Comparison of ENCODE assay signal across 22 mouse cellular contexts in the genomic region with DNA sequence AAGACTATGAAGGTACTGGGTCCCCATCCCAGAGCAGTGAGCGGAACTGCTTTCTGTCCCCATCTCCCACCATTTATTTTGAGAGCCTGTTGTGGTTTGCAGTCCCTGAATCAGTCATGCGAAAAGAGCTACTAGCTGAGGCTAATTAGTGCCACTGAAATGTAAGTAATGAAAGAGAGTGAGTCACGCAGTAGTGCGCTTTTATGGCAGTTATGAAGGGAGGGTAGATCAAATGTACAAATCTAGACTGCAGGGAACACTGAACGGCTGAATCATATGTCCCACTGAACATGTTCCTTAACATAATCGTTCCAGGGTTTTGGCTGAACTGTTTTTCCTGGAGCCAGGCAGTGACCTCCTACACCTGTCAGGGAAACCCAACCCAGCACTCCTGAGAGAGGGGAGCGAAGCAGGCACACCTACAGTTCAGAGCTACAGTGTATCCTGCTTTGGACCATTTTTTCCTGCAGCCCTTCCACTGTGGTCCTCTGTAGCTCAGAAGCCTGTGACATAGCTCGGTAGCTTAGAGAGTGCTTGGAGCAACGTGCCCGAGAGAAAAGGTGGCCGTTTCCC. TPM values are rescaled to one million over a fixed set of nuclear protein-coding genes. Genes with fewer than 3 reads are reported as not detected.
DNase-seq lines count a peak whose midpoint lies in the region; ATAC-seq and TF ChIP-seq lines count a peak whose summit lies in the region.
"Had no signal": no experiment of that assay in that cellular context is flagged by ENCODE, and none has a peak within 500 bp of the region (broad histone marks: within the 10 kb centered on the region; RNA-seq: fewer than 3 reads in every experiment).

No protein-coding gene starts in this region.

- no peaks in the 10 kb centered on the region for H3K9me3 ChIP-seq in embryonic facial prominence, embryonic 14.5 days (ENCODE audit: control insufficient read depth, low read length)
- no peaks in the 10 kb centered on the region for H3K9me3 ChIP-seq in embryonic facial prominence, embryonic 10.5 days
- H3K9me3 ChIP-seq in kidney, embryonic 15.5 days (replicated peaks) = no peaks in the 10 kb centered on the region
- H3K9me3 ChIP-seq in intestine, postnatal 0 days (ENCODE audit: control insufficient read depth) = no peaks in the 10 kb centered on the region
- no peaks in the 10 kb centered on the region for H3K9me3 ChIP-seq in liver, embryonic 11.5 days (ENCODE audit: control insufficient read depth, low read length)
- H3K9me3 ChIP-seq: embryonic facial prominence, embryonic 15.5 days; hindbrain, embryonic 10.5 days; neural tube, embryonic 12.5 days; stomach, embryonic 15.5 days had no signal

- no peak overlapping the region for H3K4me2 ChIP-seq in embryonic facial prominence, embryonic 14.5 days (ENCODE audit: low read depth, low read length)
- H3K4me2 ChIP-seq in kidney, embryonic 15.5 days = 0 out of 2 replicates have a peak overlapping the region, but pooled peaks have one; percentile 10
- H3K4me2 ChIP-seq in intestine, postnatal 0 days (replicated peaks; ENCODE audit: low read depth) = no peak overlapping the region
- H3K4me2 ChIP-seq in liver, embryonic 11.5 days = no peak overlapping the region
- H3K4me2 ChIP-seq: embryonic facial prominence, embryonic 15.5 days; neural tube, embryonic 12.5 days; stomach, embryonic 15.5 days had no signal

- H3K4me3 ChIP-seq in embryonic facial prominence, embryonic 14.5 days (ENCODE audit: low read depth, low read length) = no peak overlapping the region
- no peak overlapping the region for H3K4me3 ChIP-seq in embryonic facial prominence, embryonic 10.5 days
- H3K4me3 ChIP-seq in kidney, embryonic 15.5 days (replicated peaks) = no peak overlapping the region
- H3K4me3 ChIP-seq in intestine, postnatal 0 days (ENCODE audit: low read depth, low read length) = no peak overlapping the region
- H3K4me3 ChIP-seq in liver, embryonic 11.5 days (ENCODE audit: low read depth, low read length) = no peak overlapping the region
- H3K4me3 ChIP-seq: embryonic facial prominence, embryonic 15.5 days; hindbrain, embryonic 10.5 days; neural tube, embryonic 12.5 days; stomach, embryonic 15.5 days had no signal

- TF ChIP-seq CTCF in intestine, postnatal 0 days (IDR thresholded peaks at IDR 0.05; ENCODE audit: low read depth) = no peak

- no peaks in the 10 kb centered on the region for H3K4me1 ChIP-seq in embryonic facial prominence, embryonic 14.5 days (ENCODE audit: control insufficient read depth, insufficient read depth, low read length)
- no peaks in the 10 kb centered on the region for H3K4me1 ChIP-seq in embryonic facial prominence, embryonic 10.5 days
- H3K4me1 ChIP-seq in kidney, embryonic 15.5 days = peaks cover 9% of the 10 kb centered on the region
- 0 out of 2 replicates have a peak, but pooled peaks cover 3% of the 10 kb centered on the region for H3K4me1 ChIP-seq in intestine, postnatal 0 days (replicated peaks; ENCODE audit: control insufficient read depth, insufficient read depth, low read length)
- no peaks in the 10 kb centered on the region for H3K4me1 ChIP-seq in liver, embryonic 11.5 days (replicated peaks; ENCODE audit: control insufficient read depth, insufficient read depth, low read length)
- H3K4me1 ChIP-seq: embryonic facial prominence, embryonic 15.5 days; hindbrain, embryonic 10.5 days; neural tube, embryonic 12.5 days; stomach, embryonic 15.5 days had no signal

- no peak overlapping the region for H3K9ac ChIP-seq in embryonic facial prominence, embryonic 14.5 days (ENCODE audit: low read depth, low read length)
- no peak overlapping the region for H3K9ac ChIP-seq in kidney, embryonic 15.5 days
- H3K9ac ChIP-seq in intestine, postnatal 0 days (ENCODE audit: low read depth, low read length) = no peak overlapping the region
- no peak overlapping the region for H3K9ac ChIP-seq in liver, embryonic 11.5 days (ENCODE audit: low read depth, low read length)
- H3K9ac ChIP-seq: embryonic facial prominence, embryonic 15.5 days; neural tube, embryonic 12.5 days; stomach, embryonic 15.5 days had no signal

- WGBS in embryonic facial prominence, embryonic 14.5 days = 68% methylated on average over 11 of the region's 11 CpGs
- 81% methylated on average over 11 of the region's 11 CpGs for WGBS in embryonic facial prominence, embryonic 10.5 days
- 46% methylated on average over 11 of the region's 11 CpGs for WGBS in kidney, embryonic 15.5 days
- 69% methylated on average over 11 of the region's 11 CpGs for WGBS in intestine, postnatal 0 days
- 86% methylated on average over 11 of the region's 11 CpGs for WGBS in liver, embryonic 11.5 days

- DNase-seq in embryonic facial prominence, embryonic 14.5 days (ENCODE audit: low spot score) = no peak
- no peak for DNase-seq in embryonic facial prominence, embryonic 10.5 days (ENCODE audit: low spot score)
- DNase-seq in kidney, postnatal 10 days = no peak
- DNase-seq in MN1 (ENCODE audit: low spot score) = peak; percentile 62
- no peak for DNase-seq in urinary bladder, postnatal 10 days (ENCODE audit: low spot score)
- DNase-seq in liver, embryonic 11.5 days (ENCODE audit: low spot score) = no peak
- DNase-seq: adrenal gland, adult 2 months; cerebellum, adult 18-20 months; layer of hippocampus, adult 9-11 months; liver; lung, adult 2 months; midbrain, embryonic 14.5 days; spleen, adult 18-20 months; thymus, postnatal 4 days had no signal

- no peaks in the 10 kb centered on the region for H3K36me3 ChIP-seq in embryonic facial prominence, embryonic 14.5 days (ENCODE audit: control insufficient read depth, insufficient read depth, low read length)
- H3K36me3 ChIP-seq in embryonic facial prominence, embryonic 10.5 days (replicated peaks) = no peaks in the 10 kb centered on the region
- no peaks in the 10 kb centered on the region for H3K36me3 ChIP-seq in kidney, embryonic 15.5 days
- no peaks in the 10 kb centered on the region for H3K36me3 ChIP-seq in intestine, postnatal 0 days (ENCODE audit: control insufficient read depth, insufficient read depth)
- no peaks in the 10 kb centered on the region for H3K36me3 ChIP-seq in liver, embryonic 11.5 days (ENCODE audit: control insufficient read depth, insufficient read depth, low read length)
- H3K36me3 ChIP-seq: embryonic facial prominence, embryonic 15.5 days; hindbrain, embryonic 10.5 days; neural tube, embryonic 12.5 days; stomach, embryonic 15.5 days had no signal

- 0 out of 2 replicates have a peak, but pooled peaks have one; percentile 37 for ATAC-seq in embryonic facial prominence, embryonic 14.5 days (ENCODE audit: low read depth)
- peak; percentile 85 for ATAC-seq in kidney, embryonic 15.5 days (replicated peaks; ENCODE audit: low FRiP score)
- peak; percentile 37 for ATAC-seq in intestine, postnatal 0 days
- no peak for ATAC-seq in liver, embryonic 11.5 days (replicated peaks; ENCODE audit: low FRiP score)

- no peak overlapping the region for H3K27ac ChIP-seq in embryonic facial prominence, embryonic 14.5 days (replicated peaks; ENCODE audit: low read depth, low read length)
- no peak overlapping the region for H3K27ac ChIP-seq in embryonic facial prominence, embryonic 10.5 days (replicated peaks)
- H3K27ac ChIP-seq in kidney, embryonic 15.5 days = no peak overlapping the region
- peak overlapping the region; percentile 30; the same call in 1 of the 2 replicates for H3K27ac ChIP-seq in intestine, postnatal 0 days (ENCODE audit: low read depth, low read length)
- H3K27ac ChIP-seq in liver, embryonic 11.5 days (ENCODE audit: low read depth, low read length) = no peak overlapping the region
- H3K27ac ChIP-seq: embryonic facial prominence, embryonic 15.5 days; hindbrain, embryonic 10.5 days; macrophage; neural tube, embryonic 12.5 days; stomach, embryonic 15.5 days had no signal

- no peaks in the 10 kb centered on the region for H3K27me3 ChIP-seq in embryonic facial prominence, embryonic 14.5 days (replicated peaks; ENCODE audit: control insufficient read depth, insufficient read depth, low read length)
- no peaks in the 10 kb centered on the region for H3K27me3 ChIP-seq in embryonic facial prominence, embryonic 10.5 days (replicated peaks; ENCODE audit: low read depth, poor library complexity, severe bottlenecking)
- H3K27me3 ChIP-seq in kidney, embryonic 15.5 days = no peaks in the 10 kb centered on the region
- no peaks in the 10 kb centered on the region for H3K27me3 ChIP-seq in intestine, postnatal 0 days (replicated peaks; ENCODE audit: control insufficient read depth, insufficient read depth, low read length)
- no peaks in the 10 kb centered on the region for H3K27me3 ChIP-seq in liver, embryonic 11.5 days (replicated peaks; ENCODE audit: control insufficient read depth, insufficient read depth, low read length)
- H3K27me3 ChIP-seq: embryonic facial prominence, embryonic 15.5 days; neural tube, embryonic 12.5 days; stomach, embryonic 15.5 days had no signal

RNA-seq across cellular contexts. Expression of a gene that starts 17.1 kb away (rescaled TPM):
- not detected in 2 replicates for polyA plus RNA-seq in embryonic facial prominence, embryonic 14.5 days (2014; fragmentation: Nextera tagmentation; extraction: Ambion mirVana)
- polyA plus RNA-seq in embryonic facial prominence, embryonic 10.5 days (2016; fragmentation: Nextera tagmentation; extraction: Ambion mirVana) = not detected in 2 replicates
- polyA plus RNA-seq in kidney, embryonic 15.5 days (2015; fragmentation: Nextera tagmentation; extraction: Ambion mirVana) = not detected in 2 replicates
- 1.4 and 2.1 TPM in 2 replicates for polyA plus RNA-seq in intestine, postnatal 0 days (2015; fragmentation: Nextera tagmentation; extraction: Ambion mirVana)
- polyA plus RNA-seq in liver, embryonic 11.5 days (2014; fragmentation: Nextera tagmentation; extraction: Ambion mirVana) = not detected in 2 replicates
- polyA plus RNA-seq: adrenal gland, adult 2 months; embryonic facial prominence, embryonic 15.5 days; hindbrain, embryonic 10.5 days; intestine, embryonic 14.5 days; lung, adult 2 months; macrophage; midbrain, embryonic 14.5 days; neural tube, embryonic 12.5 days; stomach, embryonic 15.5 days had no signal
